ENCODE assay signal across 8 mouse cellular contexts in genomic region chr5:31219070-31219469, GRCm38 (mm10). TPM values are rescaled to one million over a fixed set of nuclear protein-coding genes. Genes with fewer than 3 reads are reported as not detected.
DNase-seq lines count a peak whose midpoint lies in the region; ATAC-seq and TF ChIP-seq lines count a peak whose summit lies in the region.

No protein-coding gene starts in this region.

- H3K4me3 ChIP-seq in liver, adult 2 months (ENCODE audit: insufficient read depth, low read depth, low read length): no peak overlapping the region
- peak overlapping the region; percentile 88 for H3K4me3 ChIP-seq in hindbrain, embryonic 13.5 days

- no peak overlapping the region for H3K9ac ChIP-seq in liver, adult 2 months (ENCODE audit: low read depth, low read length)
- peak overlapping the region; percentile 26 for H3K9ac ChIP-seq in hindbrain, embryonic 13.5 days

- no peak overlapping the region for H3K27ac ChIP-seq in liver, adult 2 months (replicated peaks; ENCODE audit: insufficient read depth, low read depth, low read length)
- no peak overlapping the region for H3K27ac ChIP-seq in hindbrain, embryonic 13.5 days

- no peaks in the 10 kb centered on the region for H3K27me3 ChIP-seq in liver, adult 2 months (ENCODE audit: control insufficient read depth, insufficient read depth, low read length)
- H3K27me3 ChIP-seq in hindbrain, embryonic 13.5 days: no peaks in the 10 kb centered on the region

- peak; percentile 35 for DNase-seq in liver, adult 2 months (ENCODE audit: extremely low read depth, low read depth, low spot score)
- DNase-seq in liver: no peak
- peak; percentile 56 for DNase-seq in c-Kit-negative CD71-positive TER-119-positive erythroid progenitor cells, embryonic 14.5 days (ENCODE audit: low read depth, low spot score)
- DNase-seq in thymus, postnatal 36 days: no peak
- no peak for DNase-seq in left cerebral cortex, postnatal 25 days (ENCODE audit: low spot score in 2 of 2)
- DNase-seq in spleen, adult 12 weeks (ENCODE audit: low spot score): no peak

- H3K4me1 ChIP-seq in liver, adult 2 months (ENCODE audit: control insufficient read depth, insufficient read depth, low read length): peaks cover 10% of the 10 kb centered on the region
- H3K4me1 ChIP-seq in hindbrain, embryonic 13.5 days (replicated peaks): peaks cover 26% of the 10 kb centered on the region

- WGBS in liver, adult 2 months: 0% methylated on average over 2 of the region's 2 CpGs
- WGBS in hindbrain, embryonic 13.5 days: 5% methylated on average over 2 of the region's 2 CpGs

- intact Hi-C loops in left cerebral cortex, postnatal 25 days (cut with DNase I): no loop called here

- no peak for TF ChIP-seq CTCF in liver, adult 2 months (IDR thresholded peaks at IDR 0.05; ENCODE audit: low read depth, low read length)

- peak overlapping the region; percentile 75 for H3K4me2 ChIP-seq in hindbrain, embryonic 13.5 days

- H3K79me2 ChIP-seq in liver, adult 2 months (ENCODE audit: control insufficient read depth, insufficient read depth, low read length): peaks cover 14% of the 10 kb centered on the region; the same call in 1 of the 2 replicates

- TF ChIP-seq POLR2A in liver, adult 2 months (IDR thresholded peaks at IDR 0.05; ENCODE audit: extremely low read depth, insufficient read depth, low read length): no peak

- no peak for ATAC-seq in hindbrain, embryonic 13.5 days (ENCODE audit: low FRiP score)
- ATAC-seq in megakaryocyte-erythroid progenitor cell, adult 5-6 weeks (replicated peaks; ENCODE audit: low FRiP score, low TSS enrichment, poor library complexity, severe bottlenecking): 0 out of 2 replicates have a peak, but pooled peaks have one; percentile 27

- H3K36me3 ChIP-seq in liver, adult 2 months (ENCODE audit: control insufficient read depth, insufficient read depth, low read length): no peaks in the 10 kb centered on the region
- no peaks in the 10 kb centered on the region for H3K36me3 ChIP-seq in hindbrain, embryonic 13.5 days

- no peaks in the 10 kb centered on the region for H3K9me3 ChIP-seq in hindbrain, embryonic 13.5 days

RNA-seq across cellular contexts. Expression of gene Ppm1g, which starts 1.4 kb away (rescaled TPM):
- total RNA-seq in liver, adult 2 months (2014; rRNA removed): 19.7 and 23.5 TPM in 2 replicates
- 31.6 and 32.3 TPM in 2 replicates for polyA plus RNA-seq in liver, adult 2 months (2012; rRNA removed)
- polyA plus RNA-seq in hindbrain, embryonic 13.5 days (2015; fragmentation: Nextera tagmentation; extraction: Ambion mirVana): 168 and 173 TPM in 2 replicates
- total RNA-seq in megakaryocyte-erythroid progenitor cell, adult 5-6 weeks (2014; fragmentation: Nextera tagmentation): 295 and 300 TPM in 2 replicates
- total RNA-seq in megakaryocyte-erythroid progenitor cell, adult 5-6 weeks (2017): 329 and 355 TPM in 2 replicates
- 10 to 100 TPM; 71.3 to 72.1 TPM for total RNA-seq in left cerebral cortex, postnatal 25 days (2021)

RNA-seq across cellular contexts. Expression of gene Zfp513, which starts 17.0 kb away (rescaled TPM):
- total RNA-seq in liver, adult 2 months (2014; rRNA removed): 3.1 and 4.2 TPM in 2 replicates
- polyA plus RNA-seq in liver, adult 2 months (2012; rRNA removed): 17.6 and 27.6 TPM in 2 replicates
- polyA plus RNA-seq in hindbrain, embryonic 13.5 days (2015; fragmentation: Nextera tagmentation; extraction: Ambion mirVana): 13.8 and 15.7 TPM in 2 replicates
- total RNA-seq in megakaryocyte-erythroid progenitor cell, adult 5-6 weeks (2014; fragmentation: Nextera tagmentation): 5.3 and 5.5 TPM in 2 replicates
- 3.2 and 5.6 TPM in 2 replicates for total RNA-seq in megakaryocyte-erythroid progenitor cell, adult 5-6 weeks (2017)
- total RNA-seq in left cerebral cortex, postnatal 25 days (2021): 10 to 100 TPM; 27.1 to 27.3 TPM

RNA-seq across cellular contexts. Expression of gene Nrbp1, which starts 21.6 kb away (rescaled TPM):
- 43.8 and 51.5 TPM in 2 replicates for total RNA-seq in liver, adult 2 months (2014; rRNA removed)
- 97.8 and 112 TPM in 2 replicates for polyA plus RNA-seq in liver, adult 2 months (2012; rRNA removed)
- 150 and 161 TPM in 2 replicates for polyA plus RNA-seq in hindbrain, embryonic 13.5 days (2015; fragmentation: Nextera tagmentation; extraction: Ambion mirVana)
- 43.4 and 51.1 TPM in 2 replicates for total RNA-seq in megakaryocyte-erythroid progenitor cell, adult 5-6 weeks (2014; fragmentation: Nextera tagmentation)
- 64.9 and 75.5 TPM in 2 replicates for total RNA-seq in megakaryocyte-erythroid progenitor cell, adult 5-6 weeks (2017)
- total RNA-seq in left cerebral cortex, postnatal 25 days (2021): 10 to 100 TPM; 81.8 to 83.1 TPM

RNA-seq across cellular contexts. Expression of gene Gm9970, which starts 22.0 kb away (rescaled TPM):
- total RNA-seq in liver, adult 2 months (2014; rRNA removed): not detected in 2 replicates
- polyA plus RNA-seq in liver, adult 2 months (2012; rRNA removed): not detected in 2 replicates
- 0.65 TPM in 1 of 2 replicates, not detected in the other for polyA plus RNA-seq in hindbrain, embryonic 13.5 days (2015; fragmentation: Nextera tagmentation; extraction: Ambion mirVana)
- not detected in 2 replicates for total RNA-seq in megakaryocyte-erythroid progenitor cell, adult 5-6 weeks (2014; fragmentation: Nextera tagmentation)
- not detected in 2 replicates for total RNA-seq in megakaryocyte-erythroid progenitor cell, adult 5-6 weeks (2017)
- total RNA-seq in left cerebral cortex, postnatal 25 days (2021): not detected

RNA-seq across cellular contexts. Expression of gene Eif2b4, which starts 25.8 kb away (rescaled TPM):
- 18.5 and 18.7 TPM in 2 replicates for total RNA-seq in liver, adult 2 months (2014; rRNA removed)
- 47.2 and 51.0 TPM in 2 replicates for polyA plus RNA-seq in liver, adult 2 months (2012; rRNA removed)
- polyA plus RNA-seq in hindbrain, embryonic 13.5 days (2015; fragmentation: Nextera tagmentation; extraction: Ambion mirVana): 77.0 and 77.9 TPM in 2 replicates
- 116 and 148 TPM in 2 replicates for total RNA-seq in megakaryocyte-erythroid progenitor cell, adult 5-6 weeks (2014; fragmentation: Nextera tagmentation)
- 40.0 and 59.0 TPM in 2 replicates for total RNA-seq in megakaryocyte-erythroid progenitor cell, adult 5-6 weeks (2017)
- 10 to 100 TPM; 39.0 to 44.2 TPM for total RNA-seq in left cerebral cortex, postnatal 25 days (2021)

Comparison
In these comparisons a context has a peak if more than half of its experiments do, and no peak if none do; other contexts are left out.
1. DNase-seq: peak in liver, adult 2 months (single experiment) and c-Kit-negative CD71-positive TER-119-positive erythroid progenitor cells, embryonic 14.5 days (single experiment); none in liver (single experiment), thymus, postnatal 36 days (0 of 2), left cerebral cortex, postnatal 25 days (0 of 2) and spleen, adult 12 weeks (single experiment).
2. RNA of gene Ppm1g, which starts 1.4 kb away (total RNA-seq): 295 to 355 TPM in megakaryocyte-erythroid progenitor cell, adult 5-6 weeks; 71.3 to 72.1 TPM in left cerebral cortex, postnatal 25 days and 19.7 to 23.5 TPM in liver, adult 2 months; every median in the first group is over 4 times any median in the second.